Mouse (Mus musculus): ENCODE measurements at regions not wholly inside any gene's neighbourhood (a gene's known extent, or its start where the extent isn't known, plus 50 kb on each side); places are given as distances from the start of the nearest gene placed in this dataset.

GRCm38 (mm10) chr14:76228968-76229555, 118.4 kb downstream of the Nufip1 start:
- no peak for DNase-seq (ENCODE audit: low spot score)
- no peak for ATAC-seq (ENCODE audit: low FRiP score, low read depth)
- no peak for TF ChIP-seq POLR2A (IDR thresholded peaks at IDR 0.05; ENCODE audit: borderline replicate concordance, extremely low read depth, insufficient read depth, insufficient read length)
- Histone ChIP-seq H3K9ac (ENCODE audit: low read depth, low read length, severe bottlenecking) (no peak overlapping the region), H3K27ac (replicated peaks; ENCODE audit: low read depth, low read length) (no peak overlapping the region), H3K36me3 (ENCODE audit: control insufficient read depth, insufficient read depth, low read length) (no peaks in the 10 kb centered on the region), H3K9me3 (ENCODE audit: control insufficient read depth, low read length) (no peaks in the 10 kb centered on the region), H3K4me3 (replicated peaks; ENCODE audit: low read length) (no peak overlapping the region), H3K4me2 (replicated peaks; ENCODE audit: low read depth, low read length, severe bottlenecking) (no peak overlapping the region), H3K27me3 (ENCODE audit: control insufficient read depth, insufficient read depth, low read length) (no peaks in the 10 kb centered on the region), H3K4me1 (ENCODE audit: control insufficient read depth, insufficient read depth, low read length) (no peaks in the 10 kb centered on the region)
- 53% methylated on average over 9 of the region's 9 CpGs for WGBS

DNA sequence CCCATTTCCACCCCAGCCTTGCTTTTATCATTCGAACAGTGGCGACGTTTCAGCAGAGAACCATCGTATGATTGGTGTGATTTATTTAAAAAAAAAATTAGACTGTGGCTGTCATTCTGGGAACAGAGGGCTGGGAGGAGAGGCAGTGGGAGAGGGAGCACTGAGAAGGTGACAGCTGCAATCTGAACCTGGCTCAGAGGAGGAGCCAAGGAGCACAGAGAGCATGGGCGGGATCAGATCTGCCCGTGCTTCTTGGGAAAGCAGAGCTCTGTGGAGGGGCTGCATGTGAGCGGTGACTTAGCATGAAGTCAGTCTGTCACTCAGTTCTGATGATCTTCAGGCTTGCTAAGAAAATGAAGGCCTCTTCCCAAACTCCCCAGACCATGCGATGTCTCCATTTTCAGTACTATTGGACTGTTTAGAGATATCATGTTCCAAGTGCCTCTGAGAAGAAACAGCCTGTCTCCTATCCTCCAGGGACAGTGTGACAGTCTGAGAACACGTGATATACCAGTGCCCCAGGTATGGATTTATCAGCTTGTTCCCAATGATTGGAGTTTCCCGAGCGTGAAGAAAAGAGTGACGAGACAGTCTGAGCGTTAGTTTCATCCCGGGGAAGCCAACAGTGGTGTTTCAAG, 129.3 kb downstream of the Nufip1 start:
- Histone ChIP-seq H3K27me3 (ENCODE audit: control insufficient read depth, insufficient read depth, low read length) (no peaks in the 10 kb centered on the region), H3K4me1 (ENCODE audit: control insufficient read depth, insufficient read depth, low read length) (peaks cover 4% of the 10 kb centered on the region; the same call in 1 of the 2 replicates), H3K9me3 (ENCODE audit: control insufficient read depth, low read length) (no peaks in the 10 kb centered on the region), H3K4me2 (replicated peaks; ENCODE audit: low read depth, low read length, severe bottlenecking) (no peak overlapping the region), H3K9ac (ENCODE audit: low read depth, low read length, severe bottlenecking) (no peak overlapping the region), H3K4me3 (replicated peaks; ENCODE audit: low read length) (no peak overlapping the region), H3K36me3 (ENCODE audit: control insufficient read depth, insufficient read depth, low read length) (no peaks in the 10 kb centered on the region), H3K27ac (replicated peaks; ENCODE audit: low read depth, low read length) (no peak overlapping the region)
- 87% methylated on average over 14 of the region's 14 CpGs for WGBS
- no peak for DNase-seq (ENCODE audit: low spot score)
- ATAC-seq (ENCODE audit: low FRiP score, low read depth), result no peak
- TF ChIP-seq POLR2A (IDR thresholded peaks at IDR 0.05; ENCODE audit: borderline replicate concordance, extremely low read depth, insufficient read depth, insufficient read length), result no peak

DNA sequence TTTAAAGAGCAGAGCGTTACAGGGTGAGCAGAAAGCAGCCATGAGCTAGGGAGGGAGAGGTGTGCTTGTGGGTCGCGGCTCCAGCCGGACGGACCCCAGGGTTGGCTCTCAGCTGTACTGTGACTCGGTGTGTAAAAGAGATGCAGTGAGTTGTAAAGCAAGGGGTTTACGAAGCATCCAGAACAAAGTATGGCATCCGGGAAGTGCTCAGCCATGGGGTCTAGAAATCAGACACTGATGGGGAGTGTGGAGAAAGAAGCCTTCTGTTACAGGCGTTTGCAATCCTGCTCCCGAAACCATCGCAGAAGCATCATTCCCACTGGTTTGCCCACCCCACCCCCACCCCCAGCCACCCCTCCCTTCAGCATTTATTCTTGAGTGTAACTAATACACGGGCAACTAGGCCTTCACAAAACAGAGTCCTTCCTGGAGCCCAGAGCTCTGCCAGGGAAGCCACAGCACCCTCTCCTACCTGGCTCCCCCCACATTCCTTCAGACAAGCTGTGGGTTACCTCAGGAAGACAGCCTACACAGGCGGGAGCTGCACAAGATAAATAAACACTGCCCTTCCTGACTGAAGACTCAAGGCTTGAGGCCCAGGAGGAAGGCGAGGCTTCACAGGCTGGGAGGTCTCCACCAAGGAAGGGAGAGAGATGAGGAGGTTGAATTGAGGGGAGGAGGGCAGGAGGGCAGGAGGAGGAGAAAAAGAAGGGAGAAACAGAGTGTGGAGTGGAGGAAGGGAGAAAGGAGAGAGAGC, 133.1 kb downstream of the Nufip1 start:
- Histone ChIP-seq H3K36me3 (ENCODE audit: control insufficient read depth, insufficient read depth, low read length) (no peaks in the 10 kb centered on the region), H3K9ac (ENCODE audit: low read depth, low read length, severe bottlenecking) (no peak overlapping the region), H3K4me1 (ENCODE audit: control insufficient read depth, insufficient read depth, low read length) (peaks cover 6% of the 10 kb centered on the region), H3K27ac (replicated peaks; ENCODE audit: low read depth, low read length) (no peak overlapping the region), H3K4me2 (replicated peaks; ENCODE audit: low read depth, low read length, severe bottlenecking) (no peak overlapping the region), H3K4me3 (replicated peaks; ENCODE audit: low read length) (no peak overlapping the region), H3K27me3 (ENCODE audit: control insufficient read depth, insufficient read depth, low read length) (no peaks in the 10 kb centered on the region), H3K9me3 (ENCODE audit: control insufficient read depth, low read length) (no peaks in the 10 kb centered on the region)
- no peak for DNase-seq (ENCODE audit: low spot score)
- WGBS, result 63% methylated on average over 14 of the region's 14 CpGs
- TF ChIP-seq POLR2A (IDR thresholded peaks at IDR 0.05; ENCODE audit: borderline replicate concordance, extremely low read depth, insufficient read depth, insufficient read length), result no peak
- ATAC-seq (ENCODE audit: low FRiP score, low read depth), result no peak

- Histone ChIP-seq H3K27me3 (ENCODE audit: control insufficient read depth, insufficient read depth, low read length) (no peaks in the 10 kb centered on the region), H3K9ac (ENCODE audit: low read depth, low read length, severe bottlenecking) (no peak overlapping the region), H3K9me3 (ENCODE audit: control insufficient read depth, low read length) (no peaks in the 10 kb centered on the region), H3K4me3 (replicated peaks; ENCODE audit: low read length) (no peak overlapping the region), H3K27ac (replicated peaks; ENCODE audit: low read depth, low read length) (0 out of 2 replicates have a peak overlapping the region, but pooled peaks have one; percentile 26), H3K4me1 (ENCODE audit: control insufficient read depth, insufficient read depth, low read length) (peaks cover 12% of the 10 kb centered on the region), H3K4me2 (replicated peaks; ENCODE audit: low read depth, low read length, severe bottlenecking) (no peak overlapping the region), H3K36me3 (ENCODE audit: control insufficient read depth, insufficient read depth, low read length) (no peaks in the 10 kb centered on the region)
- WGBS, result 53% methylated on average over 18 of the region's 18 CpGs
- TF ChIP-seq POLR2A (IDR thresholded peaks at IDR 0.05; ENCODE audit: borderline replicate concordance, extremely low read depth, insufficient read depth, insufficient read length), result no peak
- DNase-seq (ENCODE audit: low spot score) (no peak), ATAC-seq (ENCODE audit: low FRiP score, low read depth) (no peak)
These were observed 133.8 kb downstream of the Nufip1 start for GRCm38 (mm10) chr14:76244338-76245062.

DNA sequence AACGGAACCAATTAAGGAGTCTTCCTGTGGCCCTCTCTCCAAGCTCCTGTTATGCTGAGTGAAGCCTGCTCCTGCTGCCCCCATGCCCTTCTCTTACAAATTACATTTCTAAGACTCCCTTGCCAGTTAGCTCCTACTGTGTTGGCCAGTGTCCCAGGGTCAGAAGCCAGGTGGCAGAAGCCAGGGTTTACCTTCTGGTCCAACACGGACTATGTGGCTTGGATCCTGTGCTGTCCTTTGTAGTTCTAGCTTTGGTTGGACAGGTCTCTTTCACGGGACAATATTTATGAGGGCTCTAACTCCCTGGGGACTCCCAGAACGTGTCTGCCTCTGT, 134.3 kb downstream of the Nufip1 start:
- H3K4me3 ChIP-seq (replicated peaks; ENCODE audit: low read length), result no peak overlapping the region
- ATAC-seq (ENCODE audit: low FRiP score, low read depth), result no peak
- H3K9ac ChIP-seq (ENCODE audit: low read depth, low read length, severe bottlenecking), result no peak overlapping the region
- DNase-seq (ENCODE audit: low spot score), result no peak
- peaks cover 13% of the 10 kb centered on the region for H3K4me1 ChIP-seq (ENCODE audit: control insufficient read depth, insufficient read depth, low read length)
- no peaks in the 10 kb centered on the region for H3K9me3 ChIP-seq (ENCODE audit: control insufficient read depth, low read length)
- WGBS, result 52% methylated on average over 4 of the region's 4 CpGs
- TF ChIP-seq POLR2A (IDR thresholded peaks at IDR 0.05; ENCODE audit: borderline replicate concordance, extremely low read depth, insufficient read depth, insufficient read length), result no peak
- H3K36me3 ChIP-seq (ENCODE audit: control insufficient read depth, insufficient read depth, low read length), result no peaks in the 10 kb centered on the region
- H3K27me3 ChIP-seq (ENCODE audit: control insufficient read depth, insufficient read depth, low read length), result no peaks in the 10 kb centered on the region
- no peak overlapping the region for H3K27ac ChIP-seq (replicated peaks; ENCODE audit: low read depth, low read length)
- no peak overlapping the region for H3K4me2 ChIP-seq (replicated peaks; ENCODE audit: low read depth, low read length, severe bottlenecking)

Data from limb, embryonic 14.5 days (tissue).